Mouse (Mus musculus) central nervous system, embryonic 18 days (tissue): ENCODE data around the gene Tdp2. TPM values are rescaled to one million over a fixed set of nuclear protein-coding genes. Genes with fewer than 3 reads are reported as not detected.

ENCODE experiments used
- polyA plus RNA-seq: library from polyadenylated mRNA; depleted of rRNA; stranded (reverse); fragments of >200 nt; gene quantifications from 2 replicates; pipeline ENCODE4 v1.2.3, GENCODE M21; 2012; rRNA removed

Tdp2 gene
- 40.9 and 45.8 TPM in 2 replicates for polyA plus RNA-seq

DNA sequence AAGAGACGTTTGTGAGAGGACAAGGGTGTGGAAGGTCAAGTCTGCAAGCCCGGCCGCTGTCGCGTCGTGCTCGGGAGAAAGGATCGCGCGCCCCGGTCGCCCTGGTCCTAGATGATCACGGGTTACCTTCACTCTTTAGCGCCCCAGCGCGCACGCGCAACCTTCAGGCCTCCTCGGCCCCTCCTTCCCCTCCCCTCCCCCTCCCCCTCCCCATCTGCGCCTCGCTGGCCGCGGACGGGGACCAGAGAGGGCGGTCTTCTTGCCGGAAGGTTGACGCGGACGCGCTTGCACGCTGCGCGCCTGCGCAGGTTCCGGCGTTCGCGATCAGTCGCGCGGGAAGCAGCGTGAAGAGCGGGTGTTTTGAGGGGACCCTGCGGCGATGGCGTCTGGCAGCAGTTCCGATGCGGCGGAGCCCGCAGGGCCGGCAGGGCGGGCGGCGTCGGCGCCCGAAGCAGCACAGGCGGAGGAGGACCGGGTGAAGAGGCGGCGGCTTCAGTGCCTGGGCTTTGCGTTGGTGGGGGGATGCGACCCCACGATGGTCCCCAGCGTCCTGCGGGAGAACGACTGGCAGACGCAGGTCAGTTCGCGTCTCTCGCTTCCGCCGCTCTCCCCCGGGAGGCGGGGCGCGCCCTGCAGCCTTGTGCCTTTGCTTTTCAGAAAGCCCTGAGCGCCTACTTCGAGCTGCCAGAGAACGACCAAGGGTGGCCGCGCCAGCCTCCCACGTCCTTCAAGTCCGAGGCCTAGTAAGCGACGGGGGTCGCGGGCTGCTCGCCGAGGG, at the start of gene Tdp2, which contains the start of gene Acot13:
TSS of gene Tdp2 (plus strand) at position 327 of the 778 bp plus-strand sequence.
TSS of gene Acot13 (minus strand) at position 188 of the 778 bp plus-strand sequence.

DNA sequence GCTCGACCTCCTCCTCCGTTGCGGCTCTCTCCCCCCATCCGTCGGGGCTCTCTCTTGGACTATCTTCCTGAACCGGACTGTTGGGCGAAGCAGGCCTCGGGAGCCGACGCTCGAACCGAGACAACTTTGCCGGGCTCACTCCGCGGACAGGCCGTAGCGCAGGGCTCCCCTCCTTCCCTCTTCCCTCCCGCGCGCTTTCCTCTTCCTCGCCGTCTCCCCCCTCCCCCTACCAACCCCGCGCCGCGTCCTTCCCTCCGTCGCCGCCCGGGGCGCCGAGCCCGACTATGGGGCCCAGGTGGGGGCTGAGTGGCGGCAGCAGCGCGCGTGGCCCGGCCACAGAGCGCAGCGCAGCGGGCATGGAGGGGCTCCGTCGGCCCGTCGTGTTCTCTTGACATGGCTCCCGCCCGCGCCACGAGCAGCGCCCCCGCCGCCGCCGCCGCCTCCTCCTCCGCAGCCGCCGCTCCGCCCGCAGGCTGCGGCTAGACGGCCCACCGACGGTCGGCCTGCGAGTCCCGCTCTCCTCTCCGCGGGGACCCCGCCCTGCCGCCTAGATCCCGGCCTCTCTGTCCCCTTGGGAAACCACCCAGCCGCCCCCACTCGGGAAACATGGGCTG, 30.1 kb upstream of the Tdp2 start, which contains the start of gene BC005537:
TSS of gene BC005537 (plus strand) at position 350 of the 614 bp plus-strand sequence.

DNA sequence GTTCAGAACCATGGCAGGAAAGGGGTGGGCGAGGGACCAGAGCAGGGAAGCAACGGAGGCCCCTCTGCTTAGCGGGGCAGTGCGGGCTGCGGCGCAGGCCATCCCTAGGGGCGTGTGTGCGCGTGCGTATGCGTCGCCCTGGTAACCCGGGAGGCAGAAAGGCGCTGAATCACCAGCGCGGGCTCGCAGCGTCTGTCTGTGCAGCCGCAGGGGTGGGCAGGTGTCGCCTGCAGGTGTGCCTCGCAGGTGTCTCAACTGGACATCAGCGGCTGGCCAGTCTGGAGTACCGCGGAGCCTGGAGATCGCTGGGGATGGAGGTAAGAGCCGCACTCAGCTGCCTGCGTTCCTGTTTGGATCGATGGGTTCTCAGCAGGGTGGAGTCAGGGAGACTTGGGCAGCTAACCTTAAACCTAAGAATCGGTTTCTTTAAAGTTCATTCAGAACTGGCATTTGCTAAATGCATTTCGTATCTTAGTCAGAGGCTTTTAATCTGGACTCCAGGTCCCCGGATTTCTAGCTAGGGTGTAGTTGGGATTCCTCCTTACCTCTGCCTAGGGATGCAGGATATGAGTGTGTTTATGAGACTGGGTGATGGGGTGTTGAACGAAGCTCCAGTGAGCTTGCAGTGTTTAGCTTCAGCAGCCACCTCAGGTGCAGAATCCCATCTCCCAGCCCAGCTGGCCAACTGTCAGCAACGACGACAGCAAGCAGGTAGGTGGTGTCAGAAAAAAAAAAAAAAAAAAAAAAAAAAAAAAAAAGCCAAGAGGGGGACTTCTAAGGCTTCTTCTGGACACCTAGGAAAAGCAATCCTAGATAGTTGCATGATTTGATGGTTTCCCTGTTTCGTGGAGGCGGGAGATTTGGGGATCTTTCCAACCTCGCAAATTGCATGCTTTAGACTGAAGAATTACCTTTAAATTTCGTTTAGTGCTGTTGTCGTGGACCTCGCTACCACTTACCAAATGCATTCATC, 13.8 kb downstream of the Tdp2 start, which contains the start of gene D130043K22Rik:
TSS of gene D130043K22Rik (plus strand) at position 153 of the 973 bp plus-strand sequence.

Other genes with a start within 250 kb of the Tdp2 start
- 33.4 and 35.8 TPM in 2 replicates for gene Ripor2, start 249.5 kb upstream of the Tdp2 start, polyA plus RNA-seq
- gene Armh2, start 90.4 kb upstream of the Tdp2 start, polyA plus RNA-seq = 0.19 and 0.22 TPM in 2 replicates
- 9.5 and 10.2 TPM in 2 replicates for gene Gmnn, start 69.8 kb upstream of the Tdp2 start, polyA plus RNA-seq
- gene BC005537, start 30.0 kb upstream of the Tdp2 start, polyA plus RNA-seq = 129 and 139 TPM in 2 replicates
- gene Acot13, start 139 bp upstream of the Tdp2 start, polyA plus RNA-seq = 57.5 and 80.5 TPM in 2 replicates
- 6.5 and 7.1 TPM in 2 replicates for gene D130043K22Rik, start 13.5 kb downstream of the Tdp2 start, polyA plus RNA-seq
- gene Aldh5a1, start 106.0 kb downstream of the Tdp2 start, polyA plus RNA-seq = 20.9 and 22.0 TPM in 2 replicates
- 3.4 and 4.0 TPM in 2 replicates for gene Gpld1, start 111.5 kb downstream of the Tdp2 start, polyA plus RNA-seq
- 38.7 and 39.7 TPM in 2 replicates for gene Mrs2, start 188.7 kb downstream of the Tdp2 start, polyA plus RNA-seq
- 2.6 and 3.4 TPM in 2 replicates for gene Dcdc2a, start 224.3 kb downstream of the Tdp2 start, polyA plus RNA-seq